Mouse (Mus musculus) intestine, embryonic 14.5 days (tissue): ENCODE results near the gene Ranbp1. TPM values are rescaled to one million over a fixed set of nuclear protein-coding genes. Genes with fewer than 3 reads are reported as not detected.

Source experiments
- ATAC-seq: fragments of 200-750 bp; cut with Nextera tagmentation; replicated peaks from 2 replicates; pipeline ENCODE4 v1.8.0; 2017; ENCODE audit warnings: low read depth, moderate number of reproducible peaks, moderate TSS enrichment, moderate library complexity; ENCODE audit not compliant: low FRiP score, low TSS enrichment
- DNase-seq: peaks from one replicate; pipeline ENCODE4 v3.0.0-alpha.2; 2018; ENCODE audit warnings: low spot score
- H3K27ac ChIP-seq: fragments of 300-500 bp; sonication (generic); 2 replicates; pipeline ENCODE4 v1.5.1; 2014; ENCODE audit warnings: low read depth, mild to moderate bottlenecking, control low read depth
- H3K27me3 ChIP-seq: fragments of 300-500 bp; sonication (generic); replicated peaks from 2 replicates; pipeline ENCODE4 v1.6.1; 2014; ENCODE audit warnings: low read length, control low read depth; ENCODE audit not compliant: control insufficient read depth, insufficient read depth
- H3K36me3 ChIP-seq: fragments of 300-500 bp; sonication (generic); 2 replicates; pipeline ENCODE4 v1.6.1; 2014; ENCODE audit warnings: low read length, control low read depth; ENCODE audit not compliant: control insufficient read depth, insufficient read depth
- H3K4me1 ChIP-seq: fragments of 300-500 bp; sonication (generic); replicated peaks from 2 replicates; pipeline ENCODE4 v1.6.1; 2014; ENCODE audit warnings: low read length, control low read depth, mixed read lengths; ENCODE audit not compliant: control insufficient read depth, insufficient read depth
- H3K4me2 ChIP-seq: fragments of 300-500 bp; sonication (generic); 2 replicates; pipeline ENCODE4 v1.6.1; 2014; ENCODE audit warnings: low read length
- H3K4me3 ChIP-seq: fragments of 300-500 bp; sonication (generic); 2 replicates; pipeline ENCODE4 v1.5.1; 2014; ENCODE audit warnings: low read depth, low read length, control low read depth, mixed read lengths
- H3K9ac ChIP-seq: fragments of 300-500 bp; sonication (generic); 2 replicates; pipeline ENCODE4 v1.6.1; 2014; ENCODE audit warnings: mild to moderate bottlenecking, low read length
- H3K9me3 ChIP-seq: fragments of 300-500 bp; sonication (generic); 2 replicates; pipeline ENCODE4 v1.6.1; 2016; ENCODE audit warnings: low read length, control low read depth; ENCODE audit not compliant: control insufficient read depth
- WGBS: fragments of 180-500 bp; shearing (Covaris S2); extraction: QIAGEN DNeasy Blood & Tissue Kit; methylation state at CpG from one replicate; pipeline ENCODE4 v1.1.7; 2014; 5-methylcytosine and 5-hydroxymethylcytosine counted together
- polyA plus RNA-seq: library from polyadenylated mRNA; unstranded; fragments of >200 nt; fragmentation: Nextera tagmentation; extraction: Ambion mirVana; gene quantifications from 2 replicates; pipeline ENCODE4 v1.2.1, GENCODE M21; 2014

The Ranbp1 gene
- polyA plus RNA-seq, 1 experiment from 2014 or later: 725 TPM

- Histone ChIP-seq H3K4me2 (no peak overlapping the region), H3K4me1 (peaks cover 22% of the 10 kb centered on the region), H3K27ac (no peak overlapping the region), H3K4me3 (no peak overlapping the region), H3K9me3 (no peaks in the 10 kb centered on the region), H3K9ac (no peak overlapping the region), H3K27me3 (no peaks in the 10 kb centered on the region), H3K36me3 (peaks cover 42% of the 10 kb centered on the region)
- WGBS: 67% methylated on average over 7 of the region's 7 CpGs
- DNase-seq (no peak), ATAC-seq (no peak)
Measured at GRCm38 (mm10) chr16:18236676-18237501, 11.6 kb downstream of the Ranbp1 start.

GRCm38 (mm10) chr16:18235389-18236065 is 13.0 kb downstream of the Ranbp1 start:
- H3K4me3 ChIP-seq: peak overlapping the region; percentile 88
- H3K9me3 ChIP-seq: no peaks in the 10 kb centered on the region
- H3K36me3 ChIP-seq: peaks cover 28% of the 10 kb centered on the region
- DNase-seq: peak; percentile 83
- H3K9ac ChIP-seq: peak overlapping the region; percentile 83
- peak; percentile 70 for ATAC-seq
- peaks cover 22% of the 10 kb centered on the region for H3K4me1 ChIP-seq
- H3K27me3 ChIP-seq: no peaks in the 10 kb centered on the region
- peak overlapping the region; percentile 89 for H3K27ac ChIP-seq
- H3K4me2 ChIP-seq: peak overlapping the region; percentile 86
- 4% methylated on average over 19 of the region's 19 CpGs for WGBS

- peaks cover 22% of the 10 kb centered on the region for H3K36me3 ChIP-seq
- H3K9ac ChIP-seq: peak within 1 kb of the TSS; percentile 83
- peak within 1 kb of the TSS; percentile 88 for H3K4me3 ChIP-seq
- H3K27me3 ChIP-seq: no peaks in the 10 kb centered on the region
- H3K4me2 ChIP-seq: peak within 1 kb of the TSS; percentile 86
- DNase-seq (peak; percentile 84), ATAC-seq (peak; percentile 70)
- under 1% methylated on average over 55 of the region's 79 CpGs for WGBS
- peaks cover 24% of the 10 kb centered on the region for H3K4me1 ChIP-seq
- no peaks in the 10 kb centered on the region for H3K9me3 ChIP-seq
- H3K27ac ChIP-seq: peak within 1 kb of the TSS; percentile 89
Measured at GRCm38 (mm10) chr16:18234671-18235388, 13.7 kb downstream of the Ranbp1 start, which contains the start of gene Zdhhc8. Zdhhc8 (minus strand) TSS chr16:18235136.

- peaks cover 14% of the 10 kb centered on the region for H3K36me3 ChIP-seq
- no peak for DNase-seq
- 16% methylated on average over 13 of the region's 13 CpGs for WGBS
- H3K9ac ChIP-seq: peak overlapping the region; percentile 83
- H3K4me1 ChIP-seq: peaks cover 30% of the 10 kb centered on the region
- ATAC-seq: peak; percentile 1; the same call in 1 of the 2 replicates
- H3K9me3 ChIP-seq: no peaks in the 10 kb centered on the region
- H3K27me3 ChIP-seq: no peaks in the 10 kb centered on the region
- H3K4me2 ChIP-seq: peak overlapping the region; percentile 86
- peak overlapping the region; percentile 88 for H3K4me3 ChIP-seq
- peak overlapping the region; percentile 89; the same call in 1 of the 2 replicates for H3K27ac ChIP-seq
Measured at GRCm38 (mm10) chr16:18233919-18234670, 14.4 kb downstream of the Ranbp1 start.

- no peaks in the 10 kb centered on the region for H3K27me3 ChIP-seq
- H3K9ac ChIP-seq: 0 out of 2 replicates have a peak overlapping the region, but pooled peaks have one; percentile 83
- H3K4me1 ChIP-seq: peaks cover 30% of the 10 kb centered on the region
- peak overlapping the region; percentile 86 for H3K4me2 ChIP-seq
- peaks cover 9% of the 10 kb centered on the region for H3K36me3 ChIP-seq
- H3K27ac ChIP-seq: no peak overlapping the region
- H3K4me3 ChIP-seq: no peak overlapping the region
- WGBS: 23% methylated on average over 1 of the region's 1 CpGs
- ATAC-seq (no peak), DNase-seq (no peak)
- no peaks in the 10 kb centered on the region for H3K9me3 ChIP-seq
Measured at GRCm38 (mm10) chr16:18233451-18233850, 15.1 kb downstream of the Ranbp1 start.

GRCm38 (mm10) chr16:18231451-18231850 is 17.1 kb downstream of the Ranbp1 start:
- ATAC-seq: no peak
- peaks cover 22% of the 10 kb centered on the region for H3K36me3 ChIP-seq
- H3K4me3 ChIP-seq: no peak overlapping the region
- no peak overlapping the region for H3K9ac ChIP-seq
- no peak overlapping the region for H3K4me2 ChIP-seq
- 85% methylated on average over 4 of the region's 4 CpGs for WGBS
- H3K27me3 ChIP-seq: no peaks in the 10 kb centered on the region
- H3K27ac ChIP-seq: no peak overlapping the region
- H3K9me3 ChIP-seq: no peaks in the 10 kb centered on the region
- no peak for DNase-seq
- peaks cover 27% of the 10 kb centered on the region for H3K4me1 ChIP-seq

- no peak for DNase-seq
- WGBS: 87% methylated on average over 3 of the region's 3 CpGs
- no peaks in the 10 kb centered on the region for H3K27me3 ChIP-seq
- no peak overlapping the region for H3K4me3 ChIP-seq
- H3K9ac ChIP-seq: no peak overlapping the region
- H3K36me3 ChIP-seq: peaks cover 26% of the 10 kb centered on the region
- no peak overlapping the region for H3K4me2 ChIP-seq
- ATAC-seq: no peak
- no peak overlapping the region for H3K27ac ChIP-seq
- H3K4me1 ChIP-seq: peaks cover 24% of the 10 kb centered on the region
- no peaks in the 10 kb centered on the region for H3K9me3 ChIP-seq
Measured at GRCm38 (mm10) chr16:18231047-18231446, 17.5 kb downstream of the Ranbp1 start.

- WGBS: 87% methylated on average over 6 of the region's 6 CpGs
- Histone ChIP-seq H3K4me1 (peaks cover 20% of the 10 kb centered on the region), H3K9me3 (no peaks in the 10 kb centered on the region), H3K36me3 (peaks cover 30% of the 10 kb centered on the region), H3K27me3 (no peaks in the 10 kb centered on the region), H3K9ac (no peak overlapping the region), H3K4me2 (no peak overlapping the region), H3K4me3 (no peak overlapping the region), H3K27ac (no peak overlapping the region)
- DNase-seq: no peak
- ATAC-seq: no peak
Measured at GRCm38 (mm10) chr16:18230617-18231016, 17.9 kb downstream of the Ranbp1 start.
